Mouse (Mus musculus) G1E (cell line): ENCODE measurements around the gene B3galt5. TPM values are rescaled to one million over a fixed set of nuclear protein-coding genes. Genes with fewer than 3 reads are reported as not detected.

Experiments used
- ATAC-seq: 2 replicates; pipeline ENCODE4 v1.8.0; 2016; ENCODE audit warnings: mild to moderate bottlenecking; ENCODE audit not compliant: insufficient number of reproducible peaks, poor library complexity, low FRiP score, severe bottlenecking; ENCODE audit errors: extremely low read depth
- DNase-seq: peaks from one replicate; pipeline ENCODE4 v3.0.0; 2012; ENCODE audit warnings: low spot score
- H3K27me3 ChIP-seq: 2 replicates; pipeline ENCODE4 v1.6.1; 2012; ENCODE audit warnings: mild to moderate bottlenecking, low read length, inconsistent platforms; ENCODE audit not compliant: insufficient read depth
- H3K36me3 ChIP-seq: replicated peaks from 2 replicates; pipeline ENCODE3; 2012; ENCODE audit warnings: mild to moderate bottlenecking, inconsistent platforms
- H3K4me1 ChIP-seq: 2 replicates; pipeline ENCODE4 v1.6.1; 2012; ENCODE audit warnings: low read depth, low read length, inconsistent platforms, mixed read lengths; ENCODE audit not compliant: insufficient read depth
- H3K4me3 ChIP-seq: 2 replicates; pipeline ENCODE4 v1.5.1; 2012; ENCODE audit warnings: low read depth, mild to moderate bottlenecking, inconsistent platforms, low read length, moderate library complexity, mixed read lengths
- H3K9me3 ChIP-seq: replicated peaks from 2 replicates; pipeline ENCODE4 v1.6.1; 2012; ENCODE audit warnings: inconsistent platforms
- CTCF ChIP-seq: IDR thresholded peaks from 2 replicates; pipeline ENCODE4 v1.5.1; 2012; ENCODE audit warnings: low read depth, low read length, inconsistent platforms, mixed read lengths
- GATA1 ChIP-seq: IDR thresholded peaks from 2 replicates; pipeline ENCODE4 v1.6.1; 2012; ENCODE audit warnings: borderline replicate concordance, low read length, inconsistent platforms, mixed read lengths
- GATA2 ChIP-seq: IDR thresholded peaks from 2 replicates; pipeline ENCODE4 v1.6.1; 2012; ENCODE audit warnings: low read depth, low read length, inconsistent platforms, borderline replicate concordance
- POLR2AphosphoS5 ChIP-seq: IDR thresholded peaks from 2 replicates; pipeline ENCODE4 v1.6.1; 2012; ENCODE audit warnings: low read depth, low read length, inconsistent platforms; ENCODE audit not compliant: insufficient replicate concordance
- TAL1 ChIP-seq: conservative IDR thresholded peaks from 2 replicates; pipeline ENCODE4 v1.6.1; 2012; ENCODE audit warnings: low read depth, low read length, inconsistent platforms, mixed read lengths
- polyA plus RNA-seq: library from polyadenylated mRNA; stranded (reverse); fragments of >175 nt; gene quantifications from 2 replicates; pipeline ENCODE4 v1.2.3, GENCODE M21; 2012
- total RNA-seq, 2 experiments: library from RNA; stranded (forward) in 1 of 2; stranded (reverse) in 1 of 2; fragments of 200-1000 nt in 1 of 2; fragments of >200 nt in 1 of 2; fragmentation: Nextera tagmentation in 1 of 2; gene quantifications; 2 replicates each; pipeline ENCODE4 v1.2.3; 2014 to 2017

Gene B3galt5
- total and polyA plus RNA-seq, 3 experiments, result 0.16 TPM; not detected in 2

GRCm38 (mm10) chr16:96298075-96298474, 62.5 kb downstream of the B3galt5 start:
- H3K27me3 ChIP-seq, result no peaks in the 10 kb centered on the region
- H3K36me3 ChIP-seq, result no peaks in the 10 kb centered on the region
- no peak overlapping the region for H3K4me3 ChIP-seq
- ATAC-seq (no peak), DNase-seq (no peak)
- H3K4me1 ChIP-seq, result no peaks in the 10 kb centered on the region
- no peak for TF ChIP-seq CTCF
- no peak for TF ChIP-seq GATA2
- TF ChIP-seq TAL1, result no peak
- no peak for TF ChIP-seq GATA1
- TF ChIP-seq POLR2AphosphoS5, result no peak
- H3K9me3 ChIP-seq, result no peaks in the 10 kb centered on the region

DNA sequence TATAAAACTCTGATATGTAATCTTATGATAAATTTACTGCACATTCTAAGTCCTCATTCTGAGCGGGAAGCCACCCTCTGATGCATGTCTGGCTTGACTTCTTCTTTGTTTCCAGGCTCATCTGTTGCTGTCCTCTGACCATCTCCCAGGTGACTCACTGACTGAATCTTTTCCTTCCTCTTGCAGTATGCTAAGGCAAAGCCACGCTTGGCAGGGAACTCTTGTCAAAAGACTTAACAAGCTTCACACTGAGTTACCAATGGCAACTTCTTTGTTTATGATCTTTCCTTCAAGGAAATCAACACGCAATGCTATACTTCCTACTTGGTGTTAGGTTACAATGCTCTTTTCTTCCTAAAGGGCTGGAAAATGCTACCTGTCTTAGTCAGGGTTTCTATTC, 63.0 kb downstream of the B3galt5 start:
- no peak for TF ChIP-seq GATA2
- Histone ChIP-seq H3K36me3 (no peaks in the 10 kb centered on the region), H3K27me3 (no peaks in the 10 kb centered on the region), H3K4me1 (no peaks in the 10 kb centered on the region), H3K9me3 (no peaks in the 10 kb centered on the region), H3K4me3 (no peak overlapping the region)
- ATAC-seq (no peak), DNase-seq (no peak)

DNA sequence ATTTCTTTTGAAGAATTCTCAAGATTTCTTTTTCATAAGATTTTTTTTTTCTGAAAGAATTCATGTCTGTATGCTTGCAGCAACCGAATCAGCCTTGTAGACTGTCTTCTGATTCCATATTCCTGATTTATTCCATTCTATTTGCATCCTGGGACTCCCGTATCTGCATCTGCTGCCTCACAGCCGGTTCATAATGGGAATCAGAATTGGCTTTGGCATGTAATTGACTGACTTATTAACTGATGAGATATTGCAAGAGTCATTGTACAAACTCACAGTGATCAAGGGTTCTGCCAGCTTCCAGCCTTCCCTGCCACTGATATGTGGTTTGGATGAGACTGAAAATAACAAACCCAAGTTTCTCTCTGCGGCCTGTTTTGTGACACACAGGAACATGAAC, 67.8 kb downstream of the B3galt5 start:
- no peaks in the 10 kb centered on the region for H3K36me3 ChIP-seq
- ATAC-seq, result no peak
- DNase-seq, result no peak
- H3K27me3 ChIP-seq, result no peaks in the 10 kb centered on the region
- TF ChIP-seq GATA1 (no peak), POLR2AphosphoS5 (no peak), CTCF (no peak), GATA2 (no peak), TAL1 (no peak)
- no peak overlapping the region for H3K4me3 ChIP-seq
- no peaks in the 10 kb centered on the region for H3K9me3 ChIP-seq
- H3K4me1 ChIP-seq, result no peaks in the 10 kb centered on the region

GRCm38 (mm10) chr16:96304438-96304837, 68.8 kb downstream of the B3galt5 start:
- DNase-seq, result no peak
- TF ChIP-seq POLR2AphosphoS5 (no peak), TAL1 (no peak), GATA1 (no peak), CTCF (no peak), GATA2 (no peak)
- Histone ChIP-seq H3K27me3 (no peaks in the 10 kb centered on the region), H3K4me3 (no peak overlapping the region), H3K36me3 (no peaks in the 10 kb centered on the region), H3K9me3 (no peaks in the 10 kb centered on the region), H3K4me1 (no peaks in the 10 kb centered on the region)
- ATAC-seq, result no peak

DNA sequence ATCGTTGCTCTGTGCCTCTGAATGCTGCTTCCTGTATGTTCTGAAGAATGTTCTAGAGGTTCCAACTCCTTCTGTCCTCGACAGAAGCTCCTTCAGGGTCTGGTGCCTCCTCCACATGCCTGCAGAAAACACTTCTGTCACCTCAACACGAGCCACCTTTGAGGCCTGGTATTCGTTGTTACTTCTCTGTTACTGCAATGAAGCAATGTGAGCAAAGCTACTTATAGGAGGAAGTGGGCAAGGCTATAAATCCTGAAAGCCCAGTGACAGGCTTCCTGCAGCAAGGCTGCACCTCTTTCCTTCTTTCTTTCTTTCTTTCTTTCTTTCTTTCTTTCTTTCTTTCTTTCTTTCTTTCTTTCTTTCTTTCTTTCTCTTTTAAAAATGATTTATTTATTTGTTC, 71.3 kb downstream of the B3galt5 start:
- no peaks in the 10 kb centered on the region for H3K27me3 ChIP-seq
- TF ChIP-seq GATA1 (no peak), CTCF (no peak), POLR2AphosphoS5 (no peak), TAL1 (no peak)
- H3K36me3 ChIP-seq, result no peaks in the 10 kb centered on the region
- H3K9me3 ChIP-seq, result no peaks in the 10 kb centered on the region
- DNase-seq (no peak), ATAC-seq (no peak)
- no peaks in the 10 kb centered on the region for H3K4me1 ChIP-seq
- no peak overlapping the region for H3K4me3 ChIP-seq

- ATAC-seq, result no peak
- Histone ChIP-seq H3K27me3 (peaks cover 7% of the 10 kb centered on the region), H3K4me1 (no peaks in the 10 kb centered on the region), H3K9me3 (no peaks in the 10 kb centered on the region), H3K36me3 (no peaks in the 10 kb centered on the region), H3K4me3 (no peak overlapping the region)
- TF ChIP-seq POLR2AphosphoS5 (no peak), GATA2 (no peak), GATA1 (no peak), CTCF (no peak), TAL1 (no peak)
- DNase-seq, result no peak
Measured at GRCm38 (mm10) chr16:96317803-96318202, 82.2 kb downstream of the B3galt5 start.

- Histone ChIP-seq H3K4me1 (no peaks in the 10 kb centered on the region; the same call in 1 of the 2 replicates), H3K36me3 (no peaks in the 10 kb centered on the region), H3K4me3 (no peak overlapping the region), H3K9me3 (no peaks in the 10 kb centered on the region), H3K27me3 (peaks cover 5% of the 10 kb centered on the region)
- ATAC-seq (no peak), DNase-seq (no peak)
- TF ChIP-seq GATA2, result no peak
- TF ChIP-seq GATA1, result no peak
- no peak for TF ChIP-seq CTCF
- no peak for TF ChIP-seq POLR2AphosphoS5
- TF ChIP-seq TAL1, result no peak
Measured at GRCm38 (mm10) chr16:96322739-96323138, 87.1 kb downstream of the B3galt5 start.
